Mouse (Mus musculus) testis, adult 2 months (tissue): ENCODE measurements around the gene Enpp7.

Source experiments
- CTCF ChIP-seq: fragments of 200-500 bp; IDR thresholded peaks from 2 replicates; pipeline ENCODE4 v1.5.1; 2012; ENCODE audit warnings: low read depth, mild to moderate bottlenecking, inconsistent platforms, low read length, moderate library complexity; ENCODE audit not compliant: control insufficient read depth, insufficient read depth, insufficient replicate concordance
- POLR2A ChIP-seq: fragments of 200-500 bp; IDR thresholded peaks from 2 replicates; pipeline ENCODE4 v1.6.1; 2012; ENCODE audit warnings: low read depth, mild to moderate bottlenecking, inconsistent platforms, low read length, moderate library complexity; ENCODE audit not compliant: control insufficient read depth

DNA sequence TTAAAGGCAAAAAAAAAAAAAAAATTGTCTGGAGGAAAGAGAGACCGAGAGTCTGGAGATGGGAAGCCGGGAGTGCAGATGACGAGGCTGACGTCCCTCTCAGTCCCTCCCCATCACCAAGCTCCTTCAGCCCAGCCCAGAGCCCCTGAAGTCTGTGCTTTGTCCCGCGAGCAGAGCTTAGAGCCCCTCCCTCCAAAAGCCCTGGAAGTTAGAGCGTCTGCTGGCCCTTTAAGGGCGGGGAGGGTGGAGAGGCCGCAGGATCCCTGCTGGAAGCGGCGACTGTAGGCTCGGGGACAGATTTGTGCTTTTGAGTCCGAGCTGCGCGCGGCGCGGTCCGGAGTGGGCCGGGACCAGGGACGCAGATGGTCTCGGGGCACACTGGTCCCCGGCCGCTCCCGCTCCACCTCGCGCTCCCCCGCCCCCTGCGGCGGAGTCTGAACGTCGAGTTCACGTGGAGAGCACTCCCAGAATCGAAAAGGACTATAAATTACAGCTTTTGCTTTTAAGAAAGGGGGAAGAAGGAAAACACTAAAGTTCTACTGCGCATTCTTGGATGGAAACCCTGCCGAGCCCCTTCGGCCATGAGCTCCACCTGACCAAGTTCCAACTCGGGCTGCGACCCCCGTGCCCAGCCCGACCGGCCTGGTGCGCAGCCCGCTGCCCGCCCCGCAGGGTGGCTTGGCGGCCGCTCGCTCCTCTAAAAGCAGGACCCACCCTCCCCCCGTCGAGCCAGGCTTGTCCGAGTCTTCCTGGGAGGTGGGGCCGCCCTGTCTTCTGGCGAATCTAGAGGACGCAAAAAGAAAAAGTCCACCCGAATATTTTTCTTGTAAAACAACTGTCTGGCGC is 49.2 kb downstream of the Enpp7 start:
- TF ChIP-seq CTCF (no peak), POLR2A (no peak)
